ENCODE assay signal across 27 mouse cellular contexts in genomic region chr17:5400435-5401090, GRCm38 (mm10). TPM values are rescaled to one million over a fixed set of nuclear protein-coding genes. Genes with fewer than 3 reads are reported as not detected.
DNase-seq lines count a peak whose midpoint lies in the region; TF ChIP-seq lines count a peak whose summit lies in the region.
"Had no signal": no experiment of that assay in that cellular context is flagged by ENCODE, and none has a peak within 500 bp of the region (broad histone marks: within the 10 kb centered on the region; RNA-seq: fewer than 3 reads in every experiment).

No protein-coding gene starts in this region.

- TF ChIP-seq POLR2A in cortical plate, adult 2 months (IDR thresholded peaks at IDR 0.05; ENCODE audit: extremely low read depth, insufficient read depth, low read length): peak; percentile 63; the same call in 1 of the 2 replicates

- H3K4me3 ChIP-seq in cortical plate, adult 2 months (ENCODE audit: insufficient read depth, low read length): no peak overlapping the region
- no peak overlapping the region for H3K4me3 ChIP-seq in embryonic facial prominence, embryonic 10.5 days
- H3K4me3 ChIP-seq: embryonic facial prominence, embryonic 12.5 days; forebrain, embryonic 12.5 days; heart, adult 2 months; hindbrain, embryonic 12.5 days had no signal

- no peaks in the 10 kb centered on the region for H3K36me3 ChIP-seq in embryonic facial prominence, embryonic 10.5 days (replicated peaks)
- H3K36me3 ChIP-seq: embryonic facial prominence, embryonic 12.5 days; forebrain, embryonic 12.5 days; hindbrain, embryonic 12.5 days had no signal

- H3K9me3 ChIP-seq in embryonic facial prominence, embryonic 10.5 days: no peaks in the 10 kb centered on the region
- H3K9me3 ChIP-seq: embryonic facial prominence, embryonic 12.5 days; forebrain, embryonic 12.5 days; hindbrain, embryonic 12.5 days had no signal

- no peak for TF ChIP-seq CTCF in cortical plate, adult 2 months (IDR thresholded peaks at IDR 0.05; ENCODE audit: extremely low read depth, insufficient read depth, low read length)

- WGBS in embryonic facial prominence, embryonic 10.5 days: 84% methylated on average over 14 of the region's 14 CpGs

- DNase-seq in frontal cortex, postnatal 36 days (ENCODE audit: low spot score in 2 of 2): peak; percentile 30 to 66
- no peak for DNase-seq in frontal cortex, postnatal 14 days (ENCODE audit: low spot score in 2 of 2)
- peak; percentile 54 to 55 for DNase-seq in right cerebral cortex, adult 2 months (ENCODE audit: low spot score in 2 of 2)
- DNase-seq in right cerebral cortex, postnatal 14 days: no peak
- peak; percentile 87 for DNase-seq in telencephalon, adult 2 months (ENCODE audit: low read depth, low spot score)
- DNase-seq in embryonic facial prominence, embryonic 10.5 days (ENCODE audit: low spot score): no peak
- DNase-seq: adrenal gland, adult 2 months; B cell, adult 2 months; cerebellum, adult 11-12 months; cerebellum, postnatal 10 days; gastrocnemius, postnatal 36 days; heart, adult 2 months; kidney, adult 11 months; liver, postnatal 0 days; thymus, postnatal 14 days had no signal

- peaks cover 4% of the 10 kb centered on the region for H3K4me1 ChIP-seq in cortical plate, adult 2 months (ENCODE audit: control insufficient read depth, insufficient read depth, low read length)
- peaks cover 35% of the 10 kb centered on the region for H3K4me1 ChIP-seq in embryonic facial prominence, embryonic 10.5 days

- peaks cover 59% of the 10 kb centered on the region for H3K27me3 ChIP-seq in embryonic facial prominence, embryonic 10.5 days (replicated peaks; ENCODE audit: low read depth, poor library complexity, severe bottlenecking)
- H3K27me3 ChIP-seq: CH12.LX had no signal

- no peak overlapping the region for H3K27ac ChIP-seq in cortical plate, adult 2 months (ENCODE audit: insufficient read depth, low read length)
- no peak overlapping the region for H3K27ac ChIP-seq in embryonic facial prominence, embryonic 10.5 days (replicated peaks)
- H3K27ac ChIP-seq: embryonic facial prominence, embryonic 12.5 days; forebrain, embryonic 12.5 days; heart, adult 2 months; hindbrain, embryonic 12.5 days; kidney, postnatal 0 days; macrophage; stomach, postnatal 0 days had no signal

RNA-seq across cellular contexts. Expression of gene Ldhal6b, which starts 18.0 kb away (rescaled TPM):
- polyA plus RNA-seq in cortical plate, adult 2 months (2012; rRNA removed): 0.64 and 0.94 TPM in 2 replicates
- polyA plus RNA-seq in embryonic facial prominence, embryonic 10.5 days (2016; fragmentation: Nextera tagmentation; extraction: Ambion mirVana): not detected in 2 replicates
- polyA plus RNA-seq: heart, embryonic 14.5 days; hindbrain, embryonic 12.5 days; kidney, postnatal 0 days; liver, embryonic 11.5 days; liver, postnatal 0 days; lung, postnatal 0 days; midbrain, embryonic 11.5 days; stomach, postnatal 0 days had no signal

RNA-seq across cellular contexts. Expression of gene Tmem242, which starts 39.5 kb away (rescaled TPM):
- 33.8 and 39.4 TPM in 2 replicates for polyA plus RNA-seq in cortical plate, adult 2 months (2012; rRNA removed)
- polyA plus RNA-seq in embryonic facial prominence, embryonic 10.5 days (2016; fragmentation: Nextera tagmentation; extraction: Ambion mirVana): 135 and 137 TPM in 2 replicates

Comparison
In these comparisons a context has a peak if more than half of its experiments do, and no peak if none do; other contexts are left out.
1. DNase-seq: peak in frontal cortex, postnatal 36 days (2 of 2), right cerebral cortex, adult 2 months (2 of 2) and telencephalon, adult 2 months (single experiment); none in frontal cortex, postnatal 14 days (0 of 2), right cerebral cortex, postnatal 14 days (single experiment) and embryonic facial prominence, embryonic 10.5 days (single experiment).